ENCODE assay signal across 24 mouse cellular contexts in the genomic region with DNA sequence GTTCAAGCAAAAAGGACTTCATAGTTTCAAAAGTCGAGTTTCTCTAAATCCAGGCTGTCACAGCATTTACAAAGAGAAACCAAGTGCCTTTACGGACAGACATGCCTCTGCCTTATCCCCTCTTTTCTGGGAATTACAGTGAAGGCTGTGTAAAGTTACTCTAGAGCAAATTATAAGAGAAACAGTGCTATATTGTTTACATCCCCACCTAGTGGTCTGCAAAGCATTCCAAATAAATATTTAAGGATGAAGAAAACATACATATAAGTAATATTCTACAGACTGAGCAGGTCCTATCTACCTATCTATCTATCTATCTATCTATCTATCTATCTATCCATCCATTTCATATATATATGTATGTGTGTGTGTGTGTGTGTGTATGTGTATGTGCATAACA. TPM values are rescaled to one million over a fixed set of nuclear protein-coding genes. Genes with fewer than 3 reads are reported as not detected.
A peak's percentile ranks its signal among the peaks of the same experiment; 100 is the strongest.
DNase-seq lines count a peak whose midpoint lies in the region; ATAC-seq and TF ChIP-seq lines count a peak whose summit lies in the region.
"Had no signal": no experiment of that assay in that cellular context is flagged by ENCODE, and none has a peak within 500 bp of the region (broad histone marks: within the 10 kb centered on the region; RNA-seq: fewer than 3 reads in every experiment).

No protein-coding gene starts in this region.

- no peak overlapping the region for H3K4me3 ChIP-seq in gastrocnemius, adult 2 months
- no peak overlapping the region for H3K4me3 ChIP-seq in layer of hippocampus, adult 2 months
- no peak overlapping the region for H3K4me3 ChIP-seq in midbrain, embryonic 14.5 days (replicated peaks; ENCODE audit: low read depth, low read length)
- no peak overlapping the region for H3K4me3 ChIP-seq in midbrain, embryonic 10.5 days
- H3K4me3 ChIP-seq in stomach, postnatal 0 days (ENCODE audit: low read depth, low read length): no peak overlapping the region
- H3K4me3 ChIP-seq: embryonic facial prominence, embryonic 13.5 days; erythroblast, embryonic 14.5 days; forebrain, embryonic 13.5 days; heart, embryonic 13.5 days; liver, embryonic 13.5 days had no signal

- H3K27me3 ChIP-seq in midbrain, embryonic 14.5 days (ENCODE audit: control insufficient read depth, insufficient read depth, low read length): no peaks in the 10 kb centered on the region
- no peaks in the 10 kb centered on the region for H3K27me3 ChIP-seq in midbrain, embryonic 10.5 days (ENCODE audit: low read depth, poor library complexity, severe bottlenecking)
- no peaks in the 10 kb centered on the region for H3K27me3 ChIP-seq in stomach, postnatal 0 days (ENCODE audit: control insufficient read depth, insufficient read depth, low read length)
- H3K27me3 ChIP-seq: embryonic facial prominence, embryonic 13.5 days; forebrain, embryonic 13.5 days; heart, embryonic 13.5 days; liver, embryonic 13.5 days had no signal

- 57% methylated on average over 2 of the region's 2 CpGs for WGBS in midbrain, embryonic 14.5 days
- 74% methylated on average over 2 of the region's 2 CpGs for WGBS in midbrain, embryonic 10.5 days
- WGBS in stomach, postnatal 0 days: 40% methylated on average over 2 of the region's 2 CpGs

- H3K4me2 ChIP-seq in midbrain, embryonic 14.5 days (ENCODE audit: low read length): no peak overlapping the region
- H3K4me2 ChIP-seq in stomach, postnatal 0 days (replicated peaks; ENCODE audit: low read depth): no peak overlapping the region
- H3K4me2 ChIP-seq: embryonic facial prominence, embryonic 13.5 days; forebrain, embryonic 13.5 days; heart, embryonic 13.5 days; hindbrain, embryonic 14.5 days; liver, embryonic 13.5 days; midbrain, embryonic 11.5 days had no signal

- TF ChIP-seq CTCF in gastrocnemius, adult 2 months (IDR thresholded peaks at IDR 0.05): peak; percentile 28
- TF ChIP-seq CTCF in layer of hippocampus, adult 2 months (conservative IDR thresholded peaks at IDR 0.05): peak; percentile 41
- peak; percentile 45 for TF ChIP-seq CTCF in stomach, postnatal 0 days (IDR thresholded peaks at IDR 0.05; ENCODE audit: low read depth)

- intact Hi-C loops in gastrocnemius, adult 2 months (cut with DNase I): no loop called here

- TF ChIP-seq EP300 in stomach, postnatal 0 days (optimal IDR thresholded peaks at IDR 0.05): no peak

- no peak for DNase-seq in gastrocnemius, adult 2 months
- DNase-seq in gastrocnemius, adult 8-10 months (ENCODE audit: low spot score in 2 of 2): no peak
- no peak for DNase-seq in layer of hippocampus, adult 2 months (ENCODE audit: low spot score in 2 of 2)
- DNase-seq in layer of hippocampus, adult 8-10 months (ENCODE audit: low spot score in 2 of 2): no peak
- DNase-seq in midbrain, embryonic 14.5 days: peak; percentile 18
- DNase-seq in midbrain, embryonic 10.5 days (ENCODE audit: low spot score): no peak
- no peak for DNase-seq in stomach, postnatal 0 days (ENCODE audit: low spot score)
- no peak for DNase-seq in urinary bladder, adult 18-20 months (ENCODE audit: low spot score in 2 of 2)
- DNase-seq: adrenal gland, postnatal 10 days; cerebellum, adult 2 months; cerebellum, postnatal 36 days; embryo, embryonic 11 days; heart, postnatal 36 days; kidney, postnatal 4 days; liver, embryonic 13.5 days; right cerebral cortex, postnatal 14 days had no signal

- H3K36me3 ChIP-seq in midbrain, embryonic 14.5 days (ENCODE audit: control insufficient read depth, insufficient read depth, low read length): no peaks in the 10 kb centered on the region
- no peaks in the 10 kb centered on the region for H3K36me3 ChIP-seq in midbrain, embryonic 10.5 days
- H3K36me3 ChIP-seq in stomach, postnatal 0 days (ENCODE audit: control insufficient read depth, insufficient read depth, low read length): no peaks in the 10 kb centered on the region
- H3K36me3 ChIP-seq: embryonic facial prominence, embryonic 13.5 days; heart, embryonic 13.5 days; liver, embryonic 13.5 days had no signal

- H3K9me3 ChIP-seq in midbrain, embryonic 14.5 days (ENCODE audit: control insufficient read depth, low read length): no peaks in the 10 kb centered on the region
- H3K9me3 ChIP-seq in midbrain, embryonic 10.5 days (replicated peaks): no peaks in the 10 kb centered on the region
- H3K9me3 ChIP-seq in stomach, postnatal 0 days (ENCODE audit: control insufficient read depth, low read length): no peaks in the 10 kb centered on the region
- H3K9me3 ChIP-seq: embryonic facial prominence, embryonic 13.5 days; forebrain, embryonic 13.5 days; heart, embryonic 13.5 days; liver, embryonic 13.5 days had no signal

- H3K27ac ChIP-seq in gastrocnemius, adult 2 months: no peak overlapping the region
- H3K27ac ChIP-seq in layer of hippocampus, adult 2 months: no peak overlapping the region
- H3K27ac ChIP-seq in midbrain, embryonic 14.5 days (replicated peaks; ENCODE audit: low read depth, low read length): no peak overlapping the region
- no peak overlapping the region for H3K27ac ChIP-seq in midbrain, embryonic 10.5 days (replicated peaks)
- no peak overlapping the region for H3K27ac ChIP-seq in stomach, postnatal 0 days (replicated peaks)
- H3K27ac ChIP-seq: embryonic facial prominence, embryonic 13.5 days; forebrain, embryonic 13.5 days; heart, embryonic 13.5 days; hindbrain, embryonic 14.5 days; liver, embryonic 13.5 days had no signal

- no peaks in the 10 kb centered on the region for H3K4me1 ChIP-seq in midbrain, embryonic 14.5 days (ENCODE audit: control insufficient read depth, insufficient read depth, low read length)
- no peaks in the 10 kb centered on the region for H3K4me1 ChIP-seq in midbrain, embryonic 10.5 days
- no peaks in the 10 kb centered on the region for H3K4me1 ChIP-seq in stomach, postnatal 0 days (replicated peaks; ENCODE audit: control insufficient read depth, insufficient read depth)
- H3K4me1 ChIP-seq: embryonic facial prominence, embryonic 13.5 days; forebrain, embryonic 13.5 days; heart, embryonic 13.5 days; liver, embryonic 13.5 days had no signal

- no peak for ATAC-seq in midbrain, embryonic 14.5 days (ENCODE audit: low FRiP score, low TSS enrichment)
- no peak for ATAC-seq in stomach, postnatal 0 days (ENCODE audit: low FRiP score, low TSS enrichment)
- ATAC-seq: activated CD4-positive, CD25-positive, alpha-beta regulatory T cell, adult 4 months; CD4-positive, CD25-positive, alpha-beta regulatory T cell, adult 4 months; forebrain, embryonic 13.5 days had no signal

- no peak overlapping the region for H3K9ac ChIP-seq in midbrain, embryonic 14.5 days (replicated peaks; ENCODE audit: low read length)
- H3K9ac ChIP-seq in stomach, postnatal 0 days (ENCODE audit: low read length): no peak overlapping the region
- H3K9ac ChIP-seq: embryonic facial prominence, embryonic 13.5 days; forebrain, embryonic 13.5 days; heart, embryonic 13.5 days; hindbrain, embryonic 14.5 days; liver, embryonic 13.5 days had no signal

RNA-seq across cellular contexts. Expression of a gene that starts 27.9 kb away (rescaled TPM):
- 10 to 100 TPM; 31.3 to 35.3 TPM for total RNA-seq in gastrocnemius, adult 2 months (2021)
- total RNA-seq in gastrocnemius, adult 8-10 months (2022): 10 to 100 TPM; 26.3 to 36.8 (median 31.6) TPM
- total RNA-seq in layer of hippocampus, adult 2 months (2021): 10 to 100 TPM; 57.7 to 59.2 TPM
- total RNA-seq in layer of hippocampus, adult 8-10 months (2022): 10 to 100 TPM; 56.7 to 73.3 (median 59.7) TPM
- polyA plus RNA-seq in midbrain, embryonic 14.5 days (2014; fragmentation: Nextera tagmentation; extraction: Ambion mirVana): 85.5 and 86.9 TPM in 2 replicates
- polyA plus RNA-seq in midbrain, embryonic 10.5 days (2016; fragmentation: Nextera tagmentation; extraction: Ambion mirVana): 59.7 and 75.4 TPM in 2 replicates
- polyA plus RNA-seq in stomach, postnatal 0 days (2015; fragmentation: Nextera tagmentation; extraction: Ambion mirVana): 34.0 and 37.4 TPM in 2 replicates

RNA-seq across cellular contexts. Expression of a gene that starts 28.0 kb away (rescaled TPM):
- total RNA-seq in gastrocnemius, adult 2 months (2021): 10 to 100 TPM; 21.2 to 38.7 TPM
- total RNA-seq in gastrocnemius, adult 8-10 months (2022): 10 to 100 TPM; 24.5 to 38.2 (median 30.4) TPM
- total RNA-seq in layer of hippocampus, adult 2 months (2021): 10 to 100 TPM; 64.1 to 67.3 TPM
- 10 to 100 TPM; 62.6 to 74.5 (median 69.3) TPM for total RNA-seq in layer of hippocampus, adult 8-10 months (2022)
- 77.8 and 110 TPM in 2 replicates for polyA plus RNA-seq in midbrain, embryonic 14.5 days (2014; fragmentation: Nextera tagmentation; extraction: Ambion mirVana)
- 67.4 and 77.0 TPM in 2 replicates for polyA plus RNA-seq in midbrain, embryonic 10.5 days (2016; fragmentation: Nextera tagmentation; extraction: Ambion mirVana)
- polyA plus RNA-seq in stomach, postnatal 0 days (2015; fragmentation: Nextera tagmentation; extraction: Ambion mirVana): 48.8 and 53.5 TPM in 2 replicates
